Mouse (Mus musculus) activated CD4-positive, CD25-positive, alpha-beta regulatory T cell, adult 4 months (primary cell): ENCODE data around the gene Hist2h3c1. TPM values are rescaled to one million over a fixed set of nuclear protein-coding genes. Genes with fewer than 3 reads are reported as not detected.
"Not testable (repeated sequence)": the region's sequence is repeated elsewhere in the genome, so short reads cannot be mapped to it uniquely, and the experiment has no call there.

ENCODE experiments used
- ATAC-seq: one replicate; pipeline ENCODE4 v1.8.0; 2017
- polyA plus RNA-seq, 2 experiments: library from polyadenylated mRNA; unstranded; fragments of 100-300 nt; shearing (Covaris generic); gene quantifications; one replicate each; pipeline ENCODE4 v1.2.1; 2017

The Hist2h3c1 gene
- polyA plus RNA-seq, 2 experiments from 2014 or later = not detected

- ATAC-seq = no peak
These were observed 13.7 kb downstream of the Hist2h3c1 start for GRCm38 (mm10) chr3:96260220-96260619.

DNA sequence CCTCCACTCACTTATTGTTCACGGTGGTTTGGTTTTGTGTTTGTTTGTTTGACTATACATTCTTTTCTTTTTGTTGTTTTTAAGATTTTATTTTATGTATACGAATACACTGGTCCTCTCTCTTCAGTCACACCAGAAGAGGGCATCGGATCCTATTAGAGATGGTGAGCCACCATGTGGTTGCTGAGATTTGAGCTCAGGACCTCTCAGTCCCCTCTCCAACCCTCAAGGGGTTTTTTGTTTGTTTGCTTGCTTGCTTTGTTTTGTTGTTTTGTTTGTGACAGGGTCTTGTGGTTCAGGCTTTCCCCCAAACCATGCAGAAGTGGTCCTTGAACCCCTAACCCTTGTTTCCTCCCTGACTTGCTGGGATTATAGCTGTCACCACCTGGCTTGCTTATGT lies 15.1 kb downstream of the Hist2h3c1 start:
- no peak for ATAC-seq

- ATAC-seq = peak; percentile 57
These were observed 15.9 kb downstream of the Hist2h3c1 start for GRCm38 (mm10) chr3:96262216-96262875.

DNA sequence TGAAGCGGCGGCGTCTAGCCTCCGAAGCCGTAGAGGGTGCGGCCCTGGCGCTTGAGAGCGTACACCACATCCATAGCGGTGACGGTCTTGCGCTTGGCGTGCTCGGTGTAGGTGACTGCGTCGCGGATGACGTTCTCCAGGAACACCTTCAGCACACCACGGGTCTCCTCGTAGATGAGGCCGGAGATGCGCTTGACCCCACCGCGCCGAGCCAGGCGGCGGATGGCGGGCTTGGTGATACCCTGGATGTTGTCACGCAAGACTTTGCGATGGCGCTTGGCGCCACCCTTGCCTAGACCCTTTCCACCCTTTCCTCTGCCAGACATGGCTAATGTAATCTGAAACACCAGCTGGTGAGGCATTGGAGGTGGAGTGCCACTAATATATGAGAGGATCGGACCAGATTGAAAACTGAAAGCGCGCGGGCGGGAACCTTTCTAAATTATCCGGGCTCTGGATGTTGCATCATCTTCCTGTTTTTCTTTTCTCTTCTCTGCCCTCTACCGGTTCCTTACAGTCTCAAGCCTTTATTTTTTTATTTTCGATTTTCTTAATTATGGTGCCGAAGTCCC lies 16.6 kb downstream of the Hist2h3c1 start, which contains the start of gene Hist2h4:
Hist2h4 (minus strand) TSS at position 333 of the 572 bp plus-strand sequence.
- ATAC-seq = peak; percentile 83

- ATAC-seq = peak; percentile 25
These were observed 17.3 kb downstream of the Hist2h3c1 start for GRCm38 (mm10) chr3:96263558-96264403.

DNA sequence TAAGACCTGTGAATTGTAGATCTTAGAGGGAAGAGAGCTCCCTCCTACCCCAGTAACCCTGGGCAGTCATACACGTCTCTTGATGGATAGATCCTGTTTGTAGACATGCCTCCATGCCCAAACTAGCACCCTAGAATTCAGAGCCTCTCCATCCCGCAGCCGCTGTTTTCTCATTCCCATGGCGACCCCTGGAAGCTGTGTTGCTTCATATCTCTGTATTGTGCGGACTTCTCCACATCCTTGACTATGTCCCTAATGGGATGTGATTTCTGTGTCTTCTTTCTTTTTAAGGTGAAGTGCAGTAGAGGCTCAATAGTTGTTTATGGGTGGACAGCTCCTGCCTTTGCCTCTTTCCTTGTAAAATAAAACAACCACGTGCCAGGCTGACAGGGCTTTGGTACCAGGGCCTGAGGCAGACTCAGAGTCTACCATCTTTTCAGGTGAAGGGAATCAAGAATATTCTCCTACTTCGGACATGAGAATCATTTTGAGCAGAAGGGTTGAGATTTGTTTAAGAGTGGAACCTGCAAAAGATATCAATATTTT lies 18.0 kb downstream of the Hist2h3c1 start:
- ATAC-seq = no peak

- ATAC-seq = no peak
These were observed 19.7 kb downstream of the Hist2h3c1 start for GRCm38 (mm10) chr3:96266132-96266710.

DNA sequence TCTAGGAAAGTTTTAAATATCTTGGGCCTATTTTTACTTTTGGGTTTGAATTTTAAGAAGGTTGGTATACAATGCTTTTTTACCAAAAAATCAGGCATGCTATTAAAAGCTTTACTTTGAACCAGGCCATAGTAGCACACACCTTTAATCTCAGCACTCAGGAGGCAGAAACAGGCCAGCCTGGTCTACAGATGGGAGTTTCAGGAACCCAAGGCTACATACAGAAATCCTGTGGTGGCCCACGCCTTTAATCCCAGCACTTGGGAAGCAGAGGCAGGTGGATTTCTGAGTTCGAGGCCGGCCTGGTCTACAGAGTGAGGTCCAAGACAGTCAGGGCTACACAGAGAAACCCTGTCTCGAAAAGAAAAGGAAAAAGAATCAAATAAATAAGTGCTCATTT lies 21.1 kb downstream of the Hist2h3c1 start:
- no peak for ATAC-seq

- ATAC-seq = peak; percentile 33
These were observed 21.7 kb downstream of the Hist2h3c1 start, which contains the start of gene Hist2h3b for GRCm38 (mm10) chr3:96268051-96268775. TSS of gene Hist2h3b (plus strand) at chr3:96268654.

DNA sequence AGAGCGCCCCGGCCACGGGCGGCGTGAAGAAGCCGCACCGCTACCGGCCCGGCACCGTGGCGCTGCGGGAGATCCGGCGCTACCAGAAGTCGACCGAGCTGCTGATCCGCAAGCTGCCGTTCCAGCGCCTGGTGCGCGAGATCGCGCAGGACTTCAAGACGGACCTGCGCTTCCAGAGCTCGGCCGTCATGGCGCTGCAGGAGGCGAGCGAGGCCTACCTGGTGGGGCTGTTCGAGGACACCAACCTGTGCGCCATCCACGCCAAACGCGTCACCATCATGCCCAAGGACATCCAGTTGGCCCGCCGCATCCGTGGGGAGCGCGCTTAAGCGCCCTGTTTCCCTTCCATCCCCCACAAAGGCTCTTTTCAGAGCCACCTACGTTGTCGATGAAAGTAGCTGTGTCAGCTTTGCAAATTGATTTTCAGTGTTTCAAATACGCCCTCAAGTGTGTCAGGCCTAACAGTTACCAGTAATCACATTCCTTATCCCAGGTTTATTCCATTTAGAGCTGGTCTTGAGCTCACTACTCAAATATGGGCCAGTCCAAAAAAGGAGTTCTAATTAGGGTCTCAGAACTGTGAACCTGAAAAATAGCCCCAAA lies 22.4 kb downstream of the Hist2h3c1 start:
- peak; percentile 11 for ATAC-seq

GRCm38 (mm10) chr3:96269511-96270474 lies 23.3 kb downstream of the Hist2h3c1 start, which contains the start of gene Hist2h2bb:
TSS of gene Hist2h2bb (plus strand) at chr3:96269752.
- ATAC-seq = peak; percentile 86

DNA sequence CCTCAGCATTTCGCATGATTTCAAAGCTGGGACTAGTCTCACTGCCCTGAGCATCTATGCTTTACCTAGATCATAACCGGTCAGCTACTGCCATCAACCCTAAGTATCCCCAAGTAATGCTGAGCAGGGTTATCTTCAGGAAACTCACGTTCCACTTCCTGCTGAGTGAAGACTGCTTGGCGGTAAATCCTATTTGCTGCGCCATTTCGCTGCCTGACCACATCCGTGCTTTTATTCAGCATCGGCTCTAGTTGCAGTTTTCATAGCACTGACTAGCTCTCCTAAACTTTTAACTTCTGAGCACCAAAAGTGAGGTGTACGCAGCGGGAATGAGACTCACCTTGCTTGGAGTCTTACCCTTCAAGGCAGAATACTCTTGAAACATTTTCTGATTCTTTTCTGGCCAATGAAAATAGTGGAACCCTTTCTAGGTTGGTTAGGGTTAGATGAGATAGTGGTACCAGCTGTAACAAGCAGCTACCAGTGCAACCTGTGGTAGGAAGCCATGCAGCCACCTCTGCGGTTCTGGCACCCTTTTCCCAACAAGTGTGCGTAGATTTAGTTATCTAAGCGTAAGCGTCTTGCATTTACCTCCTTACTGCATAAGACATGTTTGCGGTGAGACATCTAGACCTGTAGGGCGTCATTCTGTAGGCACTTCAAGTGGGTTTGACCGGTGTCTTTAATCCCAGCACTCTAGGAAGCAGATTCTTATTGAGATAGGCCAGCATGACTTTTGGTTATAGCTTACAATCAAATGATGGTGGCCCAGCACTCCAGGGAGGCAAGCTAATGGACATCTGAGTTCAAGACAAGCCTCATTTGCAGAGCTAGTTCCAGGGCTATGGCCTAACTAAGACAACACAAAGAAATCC lies 27.3 kb downstream of the Hist2h3c1 start:
- peak; percentile 32 for ATAC-seq

DNA sequence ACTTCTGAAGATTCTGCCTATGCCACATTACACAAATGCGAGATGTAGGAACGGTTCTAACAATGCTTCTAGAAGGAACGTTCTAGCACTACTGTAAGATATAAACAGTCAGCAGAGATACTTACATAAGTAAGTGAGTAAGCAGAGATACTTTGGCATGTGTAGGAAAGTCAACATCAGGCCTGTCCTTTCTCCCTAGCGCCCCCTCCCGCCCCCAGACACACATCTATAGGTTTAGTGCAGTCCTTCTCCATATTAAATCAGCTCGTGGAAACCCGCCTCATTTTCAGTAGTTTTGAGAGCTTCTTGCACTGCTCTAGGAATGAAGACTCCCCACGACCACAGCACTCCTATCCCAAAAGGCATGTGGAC lies 30.9 kb downstream of the Hist2h3c1 start:
- ATAC-seq = no peak

DNA sequence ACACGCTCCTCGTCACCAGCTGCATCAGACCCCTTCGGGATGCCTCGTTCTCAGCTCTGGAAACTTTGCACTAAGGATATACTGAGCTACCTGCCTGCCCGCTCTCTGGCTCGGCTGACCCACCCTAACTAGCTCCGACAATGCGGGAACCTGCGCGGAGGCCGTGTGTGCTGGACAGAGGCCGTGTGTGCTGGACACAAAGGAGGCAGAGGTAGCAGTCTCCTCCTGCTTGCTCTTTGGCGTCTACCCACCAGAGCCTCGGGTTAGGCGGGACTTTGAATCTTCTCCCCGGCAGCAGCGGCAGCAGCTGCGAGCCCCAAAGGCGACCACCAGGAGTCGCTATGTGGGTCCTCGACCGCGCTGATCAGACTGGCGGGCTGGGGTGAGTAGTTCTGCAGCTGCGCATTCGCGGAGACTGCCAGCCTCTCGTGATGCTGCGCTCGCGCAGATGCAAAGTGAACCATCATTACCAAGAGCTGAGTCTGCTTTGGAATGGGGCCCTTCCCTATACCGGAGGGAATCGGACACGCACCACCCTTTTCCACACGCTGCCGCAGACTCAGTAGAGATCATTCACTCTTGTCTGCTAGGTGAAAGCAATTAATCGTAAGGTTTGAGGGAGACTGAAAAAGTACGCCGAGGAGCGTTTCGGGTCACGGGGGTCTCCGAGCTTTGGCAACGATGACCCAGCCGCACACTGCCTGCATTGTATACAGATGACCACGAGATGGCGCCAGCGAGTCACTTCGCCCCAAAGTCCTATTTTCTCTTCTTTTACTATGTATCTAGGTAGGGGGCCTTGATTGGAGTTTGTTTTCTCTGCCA lies 31.5 kb downstream of the Hist2h3c1 start:
- peak; percentile 80 for ATAC-seq

DNA sequence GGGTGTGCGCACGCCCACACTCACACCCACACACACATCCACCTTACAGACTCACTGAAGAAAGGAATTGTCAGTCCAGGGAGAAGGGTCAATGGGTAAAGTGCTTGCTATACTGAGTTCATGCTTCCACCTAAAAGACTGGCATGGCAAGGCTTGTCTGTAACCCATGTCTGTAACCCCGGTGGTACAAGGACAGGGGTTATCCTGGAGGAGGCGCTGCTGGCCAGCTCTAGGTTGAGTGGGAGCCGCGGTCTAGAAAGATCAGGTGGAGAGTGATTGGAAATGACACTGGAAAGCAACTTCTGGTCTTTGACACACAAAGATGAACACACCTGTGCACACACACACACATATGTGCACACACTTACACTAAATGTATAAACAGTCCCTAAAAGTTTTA lies 34.2 kb downstream of the Hist2h3c1 start:
- ATAC-seq = no peak

DNA sequence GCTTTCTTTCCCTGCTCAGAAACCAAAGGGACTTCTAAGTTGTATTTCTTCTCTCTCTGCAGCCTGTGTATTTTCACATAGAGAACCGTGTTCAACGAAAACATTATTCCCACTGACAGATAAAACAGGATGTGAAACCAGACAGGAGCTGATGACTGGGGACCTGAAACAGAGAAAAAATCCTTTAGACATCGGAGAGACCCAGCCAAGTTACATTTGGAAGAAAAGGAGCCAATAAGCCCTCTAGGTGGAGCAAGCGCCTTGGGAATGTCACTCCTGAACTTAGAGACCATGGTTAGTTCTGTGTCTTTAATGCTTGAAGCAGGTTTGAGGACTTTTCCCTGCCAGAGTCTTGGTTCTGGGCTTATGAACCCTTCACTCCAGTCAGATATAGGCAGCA lies 38.0 kb downstream of the Hist2h3c1 start:
- no peak for ATAC-seq

- not testable (repeated sequence) for ATAC-seq
These were observed 40.8 kb downstream of the Hist2h3c1 start for GRCm38 (mm10) chr3:96287334-96287733.

- ATAC-seq = no peak
These were observed 42.7 kb downstream of the Hist2h3c1 start for GRCm38 (mm10) chr3:96289201-96289600.
